Comparison of ENCODE assay signal across 8 mouse cellular contexts in genomic region chr11:24286129-24287108, GRCm38 (mm10).
DNase-seq lines count a peak whose midpoint lies in the region; ATAC-seq lines count a peak whose summit lies in the region.

No protein-coding gene starts in this region.

- no peaks in the 10 kb centered on the region for H3K9me3 ChIP-seq in embryonic facial prominence, embryonic 10.5 days
- H3K9me3 ChIP-seq in hindbrain, embryonic 11.5 days (ENCODE audit: control insufficient read depth, low read length), result no peaks in the 10 kb centered on the region
- H3K9me3 ChIP-seq in midbrain, embryonic 16.5 days (replicated peaks; ENCODE audit: control insufficient read depth, low read length, poor library complexity, severe bottlenecking), result no peaks in the 10 kb centered on the region

- no peak overlapping the region for H3K9ac ChIP-seq in hindbrain, embryonic 11.5 days (ENCODE audit: low read depth, low read length)
- no peak overlapping the region for H3K9ac ChIP-seq in midbrain, embryonic 16.5 days (ENCODE audit: low read depth, low read length)

- H3K27me3 ChIP-seq in embryonic facial prominence, embryonic 10.5 days (replicated peaks; ENCODE audit: low read depth, poor library complexity, severe bottlenecking), result peaks cover 69% of the 10 kb centered on the region
- H3K27me3 ChIP-seq in hindbrain, embryonic 11.5 days (ENCODE audit: control insufficient read depth, insufficient read depth, low read length), result no peaks in the 10 kb centered on the region
- H3K27me3 ChIP-seq in midbrain, embryonic 16.5 days (ENCODE audit: control insufficient read depth, insufficient read depth, low read depth, low read length), result no peaks in the 10 kb centered on the region

- 17% methylated on average over 18 of the region's 18 CpGs for WGBS in embryonic facial prominence, embryonic 10.5 days
- 8% methylated on average over 18 of the region's 18 CpGs for WGBS in hindbrain, embryonic 11.5 days
- WGBS in midbrain, embryonic 16.5 days, result 9% methylated on average over 18 of the region's 18 CpGs

- ATAC-seq in hindbrain, embryonic 11.5 days (ENCODE audit: low FRiP score), result peak; percentile 94
- ATAC-seq in midbrain, embryonic 16.5 days, result peak; percentile 68

- no peak overlapping the region for H3K4me2 ChIP-seq in hindbrain, embryonic 11.5 days (replicated peaks; ENCODE audit: low read depth, low read length)
- H3K4me2 ChIP-seq in midbrain, embryonic 16.5 days (ENCODE audit: low read length), result peak overlapping the region; percentile 15; the same call in 1 of the 2 replicates

- no peaks in the 10 kb centered on the region for H3K36me3 ChIP-seq in embryonic facial prominence, embryonic 10.5 days (replicated peaks)
- H3K36me3 ChIP-seq in hindbrain, embryonic 11.5 days (ENCODE audit: control insufficient read depth, insufficient read depth, low read length), result no peaks in the 10 kb centered on the region
- H3K36me3 ChIP-seq in midbrain, embryonic 16.5 days (ENCODE audit: control insufficient read depth, insufficient read depth, low read length), result no peaks in the 10 kb centered on the region

- peak overlapping the region; percentile 72 for H3K27ac ChIP-seq in embryonic facial prominence, embryonic 10.5 days (replicated peaks)
- H3K27ac ChIP-seq in hindbrain, embryonic 11.5 days (ENCODE audit: low read depth, low read length), result peak overlapping the region; percentile 39
- H3K27ac ChIP-seq in midbrain, embryonic 16.5 days (ENCODE audit: low read length), result no peak overlapping the region

- peak; percentile 57 for DNase-seq in embryonic facial prominence, embryonic 10.5 days (ENCODE audit: low spot score)
- DNase-seq in hindbrain, embryonic 11.5 days (ENCODE audit: low spot score), result peak; percentile 82
- DNase-seq in kidney, postnatal 36 days, result peak; percentile 73 to 78
- no peak for DNase-seq in adipocyte (ENCODE audit: low spot score)
- DNase-seq in thymus, adult 18-20 months, result no peak
- no peak for DNase-seq in thymus, postnatal 10 days (ENCODE audit: low spot score in 2 of 2)
- no peak for DNase-seq in right cerebral cortex, adult 2 months (ENCODE audit: low spot score in 2 of 2)

- peak overlapping the region; percentile 32 for H3K4me3 ChIP-seq in embryonic facial prominence, embryonic 10.5 days
- no peak overlapping the region for H3K4me3 ChIP-seq in hindbrain, embryonic 11.5 days (ENCODE audit: low read depth, low read length)
- H3K4me3 ChIP-seq in midbrain, embryonic 16.5 days (ENCODE audit: low read depth, low read length), result no peak overlapping the region

- H3K4me1 ChIP-seq in embryonic facial prominence, embryonic 10.5 days, result peaks cover 45% of the 10 kb centered on the region
- peaks cover 12% of the 10 kb centered on the region; the same call in 1 of the 2 replicates for H3K4me1 ChIP-seq in hindbrain, embryonic 11.5 days (replicated peaks; ENCODE audit: control insufficient read depth, insufficient read depth, low read length)
- H3K4me1 ChIP-seq in midbrain, embryonic 16.5 days (ENCODE audit: control insufficient read depth, insufficient read depth, low read length), result peaks cover 25% of the 10 kb centered on the region

Comparison
In these comparisons a context has a peak if more than half of its experiments do, and no peak if none do; other contexts are left out.
1. DNase-seq: peak in embryonic facial prominence, embryonic 10.5 days (single experiment), hindbrain, embryonic 11.5 days (single experiment) and kidney, postnatal 36 days (2 of 2); none in adipocyte (single experiment), thymus, adult 18-20 months (0 of 2), thymus, postnatal 10 days (0 of 2) and right cerebral cortex, adult 2 months (0 of 2).